Mouse (Mus musculus): ENCODE data around the gene Tgm4. TPM values are rescaled to one million over a fixed set of nuclear protein-coding genes. Genes with fewer than 3 reads are reported as not detected.

Tgm4 gene
- total RNA-seq, 1 experiment: 0.22 TPM

DNA sequence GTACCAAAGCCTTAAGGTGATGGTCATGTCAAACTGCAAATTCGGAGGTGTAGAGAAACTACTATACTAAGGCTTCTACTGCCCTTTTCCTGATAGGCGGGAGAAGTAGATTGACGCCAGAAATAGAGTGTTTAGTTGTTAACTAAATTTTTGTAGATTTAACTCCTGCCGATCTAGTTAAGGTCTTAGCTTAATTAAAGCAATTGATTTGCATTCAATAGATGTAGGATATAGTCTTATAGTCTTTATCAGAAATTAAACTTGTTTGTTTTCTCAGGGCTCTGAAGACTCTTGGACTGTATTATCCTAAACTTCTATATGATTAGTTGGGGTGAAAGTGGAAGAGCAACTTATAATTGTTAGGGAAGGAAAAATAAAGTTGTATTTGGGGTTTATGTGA is 72.7 kb downstream of the Tgm4 start:
- Histone ChIP-seq H3K4me3 (ENCODE audit: insufficient read depth in 1 of 2, low read depth in 1 of 2, low read length in 2 of 2, poor library complexity in 1 of 2, severe bottlenecking in 1 of 2) (no peak overlapping the region), H3K4me1 (ENCODE audit: control insufficient read depth in 2 of 2, insufficient read depth in 2 of 2, low read length in 2 of 2, poor library complexity in 1 of 2) (0 out of 4 replicates have a peak, but pooled peaks cover 0 to 1% of the 10 kb centered on the region in 2 experiments), H3K36me3 (ENCODE audit: control insufficient read depth, insufficient read depth, low read length, poor library complexity, severe bottlenecking) (peaks cover 3% of the 10 kb centered on the region; the same call in 1 of the 2 replicates), H3K9me3 (ENCODE audit: control insufficient read depth, insufficient read depth, low read depth, low read length) (no peaks in the 10 kb centered on the region), H3K27ac (ENCODE audit: insufficient read depth, low read depth, low read length, poor library complexity, severe bottlenecking) (no peak overlapping the region), H3K9ac (ENCODE audit: insufficient read depth, low read depth, low read length, poor library complexity, severe bottlenecking) (no peak overlapping the region)
- DNase-seq (ENCODE audit: low read depth, low spot score): no peak
- in situ Hi-C loops (cut with MboI; ENCODE audit: low sequenced_read_pairs in 2 of 2, unreplicated experiment in 2 of 2): no loop called here
- TF ChIP-seq ZC3H11A (IDR thresholded peaks at IDR 0.05; ENCODE audit: borderline replicate concordance, low read depth, low read length) (no peak), CHD2 (IDR thresholded peaks at IDR 0.05; ENCODE audit: low read depth, low read length) (no peak)

DNA sequence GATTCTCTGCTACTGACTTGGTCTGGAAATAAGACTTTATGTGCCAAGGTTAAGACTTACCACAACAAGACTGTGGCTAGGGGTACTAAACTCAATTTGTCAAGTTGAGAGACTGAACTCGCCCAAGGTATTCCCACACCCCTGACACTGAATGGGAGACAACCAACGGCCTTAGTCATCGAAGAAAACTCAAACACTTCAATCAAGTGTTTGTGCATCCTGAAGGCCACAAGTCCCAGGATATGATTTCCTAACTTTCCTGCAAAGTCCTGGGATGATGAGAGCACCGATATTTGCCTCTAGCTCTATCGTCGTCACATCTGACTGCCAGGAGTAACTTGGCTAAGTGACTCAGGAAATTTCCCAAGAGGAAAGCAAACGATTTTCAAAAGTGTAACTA is 74.7 kb downstream of the Tgm4 start:
- no peak overlapping the region for H3K9ac ChIP-seq (ENCODE audit: insufficient read depth, low read depth, low read length, poor library complexity, severe bottlenecking)
- TF ChIP-seq ZNF384 (IDR thresholded peaks at IDR 0.05; ENCODE audit: low read depth, low read length) (no peak), CHD2 (IDR thresholded peaks at IDR 0.05; ENCODE audit: low read depth, low read length) (no peak), HCFC1 (IDR thresholded peaks at IDR 0.05; ENCODE audit: borderline replicate concordance, insufficient read depth, low read length) (no peak), MAFK (IDR thresholded peaks at IDR 0.05; ENCODE audit: insufficient read depth, low read depth, low read length) (no peak), ZC3H11A (IDR thresholded peaks at IDR 0.05; ENCODE audit: borderline replicate concordance, low read depth, low read length) (no peak)
- in situ Hi-C loops (cut with MboI; ENCODE audit: low sequenced_read_pairs in 2 of 2, unreplicated experiment in 2 of 2): no loop called here
- H3K36me3 ChIP-seq (ENCODE audit: control insufficient read depth, insufficient read depth, low read length, poor library complexity, severe bottlenecking): peaks cover 3% of the 10 kb centered on the region; the same call in 1 of the 2 replicates
- DNase-seq (ENCODE audit: low read depth, low spot score): no peak
- H3K4me3 ChIP-seq (ENCODE audit: insufficient read depth in 1 of 2, low read depth in 1 of 2, low read length in 2 of 2, poor library complexity in 1 of 2, severe bottlenecking in 1 of 2): no peak overlapping the region
- H3K9me3 ChIP-seq (ENCODE audit: control insufficient read depth, insufficient read depth, low read depth, low read length): no peaks in the 10 kb centered on the region
- H3K27ac ChIP-seq (ENCODE audit: insufficient read depth, low read depth, low read length, poor library complexity, severe bottlenecking): no peak overlapping the region
- peaks cover 1 to 2% of the 10 kb centered on the region in 2 experiments; a peak in 1 of 4 replicates for H3K4me1 ChIP-seq (ENCODE audit: control insufficient read depth in 2 of 2, insufficient read depth in 2 of 2, low read length in 2 of 2, poor library complexity in 1 of 2)

DNA sequence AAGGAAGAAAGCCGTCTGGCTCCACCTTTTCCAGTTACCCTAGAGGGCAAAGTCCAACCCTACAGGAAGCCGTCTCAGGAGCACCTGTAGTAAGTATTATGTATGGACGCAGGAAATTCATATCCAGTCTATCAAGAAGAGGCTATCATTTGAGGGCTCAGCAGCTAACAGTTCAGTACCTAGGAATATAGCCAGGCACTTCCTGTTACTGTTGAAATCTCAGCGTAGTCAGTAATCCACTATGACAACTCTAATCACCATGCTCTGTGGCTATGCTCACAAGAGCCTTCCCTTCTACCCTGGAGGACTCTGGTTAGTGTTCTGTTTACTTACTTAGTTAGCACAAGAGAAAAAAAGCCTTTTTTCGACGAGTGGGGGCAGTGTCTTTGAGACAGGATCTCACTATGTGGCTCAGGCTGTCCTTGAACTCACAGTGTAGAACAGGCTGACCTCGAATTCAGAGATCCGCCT is 77.3 kb downstream of the Tgm4 start:
- DNase-seq (ENCODE audit: low read depth, low spot score): no peak
- in situ Hi-C loops (cut with MboI; ENCODE audit: low sequenced_read_pairs in 2 of 2, unreplicated experiment in 2 of 2): no loop called here
- H3K4me1 ChIP-seq (ENCODE audit: control insufficient read depth in 2 of 2, insufficient read depth in 2 of 2, low read length in 2 of 2, poor library complexity in 1 of 2): peaks cover 1 to 2% of the 10 kb centered on the region in 2 experiments; a peak in 1 of 4 replicates
- no peak for TF ChIP-seq ZC3H11A (IDR thresholded peaks at IDR 0.05; ENCODE audit: borderline replicate concordance, low read depth, low read length)
- no peak for TF ChIP-seq CHD2 (IDR thresholded peaks at IDR 0.05; ENCODE audit: low read depth, low read length)
- TF ChIP-seq MAFK (IDR thresholded peaks at IDR 0.05; ENCODE audit: insufficient read depth, low read depth, low read length): no peak
- TF ChIP-seq ZNF384 (IDR thresholded peaks at IDR 0.05; ENCODE audit: low read depth, low read length): no peak
- no peak for TF ChIP-seq HCFC1 (IDR thresholded peaks at IDR 0.05; ENCODE audit: borderline replicate concordance, insufficient read depth, low read length)
- peaks cover 6% of the 10 kb centered on the region; the same call in 1 of the 2 replicates for H3K36me3 ChIP-seq (ENCODE audit: control insufficient read depth, insufficient read depth, low read length, poor library complexity, severe bottlenecking)
- peak overlapping the region; percentile 92 to 94; a peak in 3 of 4 replicates for H3K4me3 ChIP-seq (ENCODE audit: insufficient read depth in 1 of 2, low read depth in 1 of 2, low read length in 2 of 2, poor library complexity in 1 of 2, severe bottlenecking in 1 of 2)
- no peaks in the 10 kb centered on the region for H3K9me3 ChIP-seq (ENCODE audit: control insufficient read depth, insufficient read depth, low read depth, low read length)
- H3K27ac ChIP-seq (ENCODE audit: insufficient read depth, low read depth, low read length, poor library complexity, severe bottlenecking): no peak overlapping the region
- peak overlapping the region; percentile 97; the same call in 1 of the 2 replicates for H3K9ac ChIP-seq (ENCODE audit: insufficient read depth, low read depth, low read length, poor library complexity, severe bottlenecking)

- Histone ChIP-seq H3K9ac (ENCODE audit: insufficient read depth, low read depth, low read length, poor library complexity, severe bottlenecking) (peak within 1 kb of the TSS; percentile 97), H3K36me3 (ENCODE audit: control insufficient read depth, insufficient read depth, low read length, poor library complexity, severe bottlenecking) (peaks cover 6% of the 10 kb centered on the region; the same call in 1 of the 2 replicates), H3K9me3 (ENCODE audit: control insufficient read depth, insufficient read depth, low read depth, low read length) (no peaks in the 10 kb centered on the region), H3K27ac (ENCODE audit: insufficient read depth, low read depth, low read length, poor library complexity, severe bottlenecking) (peak within 1 kb of the TSS; percentile 68; the same call in 1 of the 2 replicates), H3K4me1 (ENCODE audit: control insufficient read depth in 2 of 2, insufficient read depth in 2 of 2, low read length in 2 of 2, poor library complexity in 1 of 2) (peaks cover 1 to 2% of the 10 kb centered on the region in 2 experiments; a peak in 1 of 4 replicates), H3K4me3 (ENCODE audit: insufficient read depth in 1 of 2, low read depth in 1 of 2, low read length in 2 of 2, poor library complexity in 1 of 2, severe bottlenecking in 1 of 2) (peak within 1 kb of the TSS; percentile 92 to 94)
- in situ Hi-C loops (cut with MboI; ENCODE audit: low sequenced_read_pairs in 2 of 2, unreplicated experiment in 2 of 2): no loop called here
- DNase-seq (ENCODE audit: low read depth, low spot score): peak; percentile 62
- TF ChIP-seq ZC3H11A (IDR thresholded peaks at IDR 0.05; ENCODE audit: borderline replicate concordance, low read depth, low read length) (0 out of 2 replicates have a peak, but pooled peaks have one; percentile 18), ZNF384 (IDR thresholded peaks at IDR 0.05; ENCODE audit: low read depth, low read length) (no peak), HCFC1 (IDR thresholded peaks at IDR 0.05; ENCODE audit: borderline replicate concordance, insufficient read depth, low read length) (peak; percentile 86), CHD2 (IDR thresholded peaks at IDR 0.05; ENCODE audit: low read depth, low read length) (no peak), MAFK (IDR thresholded peaks at IDR 0.05; ENCODE audit: insufficient read depth, low read depth, low read length) (no peak)
Measured at GRCm38 (mm10) chr9:123112805-123113521, 78.4 kb downstream of the Tgm4 start, which contains the start of the genes Zdhhc3 and Exosc7. Gene Zdhhc3, minus strand, starts transcription at chr9:123113205. Gene Exosc7, plus strand, starts transcription at chr9:123113215.
